Mouse (Mus musculus): ENCODE measurements around the gene Ucp3. TPM values are rescaled to one million over a fixed set of nuclear protein-coding genes. Genes with fewer than 3 reads are reported as not detected.

Gene Ucp3
- total RNA-seq, 1 experiment from 2014 or later, result not detected

DNA sequence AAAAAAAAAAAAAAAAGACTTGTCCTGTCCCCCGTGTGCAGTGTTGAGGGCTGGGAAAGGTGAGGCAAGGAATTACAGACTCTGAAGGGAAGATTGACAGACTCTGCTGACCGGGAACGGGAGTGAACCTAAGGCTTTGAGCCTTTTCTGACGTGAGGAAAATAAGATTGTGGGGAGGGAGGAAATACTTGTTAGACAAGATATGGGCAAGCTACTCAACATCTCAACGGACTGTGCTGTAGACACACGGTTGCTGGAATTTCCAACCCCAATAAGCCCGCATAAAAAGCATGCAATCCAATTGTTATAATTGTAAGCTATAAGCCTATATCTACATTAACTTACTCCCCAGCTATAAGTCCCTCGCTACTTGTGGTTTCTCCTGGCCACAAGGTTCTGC lies 51.9 kb downstream of the Ucp3 start:
- ATAC-seq (replicated peaks; ENCODE audit: insufficient number of reproducible peaks, low FRiP score, low TSS enrichment, poor library complexity, severe bottlenecking), result no peak

- ATAC-seq (replicated peaks; ENCODE audit: insufficient number of reproducible peaks, low FRiP score, low TSS enrichment, poor library complexity, severe bottlenecking), result 0 out of 2 replicates have a peak, but pooled peaks have one; percentile 76
These were observed 58.0 kb downstream of the Ucp3 start for GRCm38 (mm10) chr7:100530766-100531165.

DNA sequence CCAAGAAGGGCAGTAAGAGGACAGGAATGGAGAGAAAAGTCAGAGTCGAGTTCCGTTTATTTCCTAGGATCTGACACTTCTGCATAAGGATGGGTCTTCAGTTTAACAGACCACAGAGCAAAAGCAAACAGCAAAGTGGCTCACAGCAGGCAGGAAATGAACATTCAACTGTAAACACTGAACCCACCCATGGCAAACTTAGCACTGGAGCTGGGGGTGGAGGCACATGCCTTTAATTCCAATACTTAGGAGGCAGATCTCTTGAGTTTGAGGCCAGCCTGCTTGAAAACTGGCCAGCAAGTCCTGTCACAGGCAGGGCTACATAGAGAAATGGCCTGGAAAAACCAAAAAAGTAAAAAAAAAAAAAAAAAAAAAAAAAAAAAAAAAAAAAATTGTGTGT lies 60.7 kb downstream of the Ucp3 start:
- no peak for ATAC-seq (replicated peaks; ENCODE audit: insufficient number of reproducible peaks, low FRiP score, low TSS enrichment, poor library complexity, severe bottlenecking)

DNA sequence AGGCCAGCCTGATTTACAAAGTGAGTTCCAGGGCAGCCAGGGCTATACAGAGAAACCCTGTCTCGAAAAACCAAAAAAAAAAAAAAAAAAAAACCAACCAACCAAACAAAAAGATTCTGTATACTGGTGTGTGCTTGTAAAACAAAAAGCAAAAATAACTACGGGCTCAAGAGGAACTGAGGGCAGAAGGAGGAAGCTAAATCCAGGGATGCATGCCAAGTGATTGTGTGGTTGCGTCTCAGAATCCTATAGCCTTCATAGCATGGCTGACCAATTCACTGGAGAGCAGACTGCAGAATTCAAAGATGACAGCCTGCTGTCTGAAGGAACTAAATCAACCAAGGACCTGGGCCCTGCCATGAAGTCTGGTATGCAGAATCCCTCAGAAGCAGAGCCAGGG lies 61.4 kb downstream of the Ucp3 start:
- no peak for ATAC-seq (replicated peaks; ENCODE audit: insufficient number of reproducible peaks, low FRiP score, low TSS enrichment, poor library complexity, severe bottlenecking)

DNA sequence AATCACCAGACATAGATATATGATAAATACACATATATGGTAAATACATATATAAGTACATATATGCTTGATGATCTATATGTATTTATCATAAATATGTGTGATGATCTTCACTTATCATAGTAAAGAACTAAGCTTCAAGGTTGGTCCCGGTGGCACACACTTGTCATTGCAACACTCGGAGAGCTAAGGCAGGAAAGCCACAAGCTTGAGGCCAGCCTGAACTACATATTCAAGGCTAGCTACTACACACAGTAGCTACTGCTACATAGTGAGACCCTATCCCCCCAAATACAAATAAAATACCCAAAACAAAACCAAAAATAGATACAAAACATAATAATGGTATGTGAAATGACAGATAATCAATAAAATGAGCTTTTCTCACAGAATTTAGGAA lies 63.0 kb downstream of the Ucp3 start:
- no peak for ATAC-seq (replicated peaks; ENCODE audit: insufficient number of reproducible peaks, low FRiP score, low TSS enrichment, poor library complexity, severe bottlenecking)

Other genes starting within 250 kb of the Ucp3 start
- gene Pgm2l1, start 245.6 kb upstream of the Ucp3 start, total RNA-seq (2017), result 6.1 to 23.8 TPM (median 10.6 TPM) in 3 replicates
- not detected in 3 replicates for gene P4ha3, start 187.5 kb upstream of the Ucp3 start, total RNA-seq (2017)
- gene C2cd3, start 100.8 kb upstream of the Ucp3 start, total RNA-seq (2017), result 14.5 to 39.8 TPM (median 23.7 TPM) in 3 replicates
- gene Ppme1, start 100.7 kb upstream of the Ucp3 start, total RNA-seq (2017), result 44.9 to 68.1 TPM (median 64.4 TPM) in 3 replicates
- gene Ucp2, start 20.3 kb downstream of the Ucp3 start, total RNA-seq (2017), result 334 to 441 TPM (median 351 TPM) in 3 replicates
- gene Dnajb13, start 42.0 kb downstream of the Ucp3 start, total RNA-seq (2017), result 1.7 to 3.6 TPM in 2 of 3 replicates, not detected in the other
- 6.1 to 12.5 TPM (median 7.5 TPM) in 3 replicates for gene Coa4, start 64.1 kb downstream of the Ucp3 start, total RNA-seq (2017)
- gene Rab6a, start 134.4 kb downstream of the Ucp3 start, total RNA-seq (2017), result 94.9 to 99.8 TPM (median 95.1 TPM) in 3 replicates
- gene Mrpl48, start 135.3 kb downstream of the Ucp3 start, total RNA-seq (2017), result 20.6 to 32.6 TPM (median 24.3 TPM) in 3 replicates
- gene Plekhb1, start 189.4 kb downstream of the Ucp3 start, total RNA-seq (2017), result not detected in 3 replicates
- 19.8 to 44.1 TPM (median 20.5 TPM) in 3 replicates for gene Fam168a, start 233.6 kb downstream of the Ucp3 start, total RNA-seq (2017)